Mouse (Mus musculus) stomach, embryonic 16.5 days (tissue): ENCODE data around the gene Get4. TPM values are rescaled to one million over a fixed set of nuclear protein-coding genes. Genes with fewer than 3 reads are reported as not detected.

Source experiments
- ATAC-seq: fragments of 200-750 bp; cut with Nextera tagmentation; 2 replicates; pipeline ENCODE4 v1.8.0; 2017; ENCODE audit warnings: moderate number of reproducible peaks, moderate TSS enrichment; ENCODE audit not compliant: insufficient read depth, low FRiP score
- H3K27ac ChIP-seq: fragments of 300-500 bp; sonication (generic); 2 replicates; pipeline ENCODE4 v1.5.1; 2014; ENCODE audit warnings: low read length
- H3K27me3 ChIP-seq: fragments of 300-500 bp; sonication (generic); 2 replicates; pipeline ENCODE4 v1.6.1; 2014; ENCODE audit warnings: low read length, control low read depth, mixed read lengths; ENCODE audit not compliant: control insufficient read depth, insufficient read depth
- H3K36me3 ChIP-seq: fragments of 300-500 bp; sonication (generic); 2 replicates; pipeline ENCODE4 v1.6.1; 2014; ENCODE audit warnings: low read length; ENCODE audit not compliant: control insufficient read depth, insufficient read depth
- H3K4me1 ChIP-seq: fragments of 300-500 bp; sonication (generic); 2 replicates; pipeline ENCODE4 v1.6.1; 2014; ENCODE audit warnings: low read length, control low read depth, mixed read lengths; ENCODE audit not compliant: control insufficient read depth, insufficient read depth
- H3K4me2 ChIP-seq: fragments of 300-500 bp; sonication (generic); 2 replicates; pipeline ENCODE4 v1.6.1; 2014; ENCODE audit warnings: low read depth, low read length, mixed read lengths
- H3K4me3 ChIP-seq: fragments of 300-500 bp; sonication (generic); replicated peaks from 2 replicates; pipeline ENCODE4 v1.5.1; 2014; ENCODE audit warnings: mild to moderate bottlenecking, low read length
- H3K9ac ChIP-seq: fragments of 300-500 bp; sonication (generic); 2 replicates; pipeline ENCODE4 v1.6.1; 2014; ENCODE audit warnings: low read length
- H3K9me3 ChIP-seq: fragments of 300-500 bp; sonication (generic); replicated peaks from 2 replicates; pipeline ENCODE4 v1.6.1; 2016; ENCODE audit warnings: low read length, control low read depth; ENCODE audit not compliant: control insufficient read depth
- WGBS: fragments of 180-500 bp; shearing (Covaris S2); extraction: QIAGEN DNeasy Blood & Tissue Kit; methylation state at CpG from one replicate; pipeline ENCODE4 v1.1.7; 2014; 5-methylcytosine and 5-hydroxymethylcytosine counted together
- polyA plus RNA-seq: library from polyadenylated mRNA; unstranded; fragments of >200 nt; fragmentation: Nextera tagmentation; extraction: Ambion mirVana; gene quantifications from 2 replicates; pipeline ENCODE4 v1.2.1, GENCODE M21; 2015

Get4 gene
- polyA plus RNA-seq, 1 experiment from 2014 or later = 142 TPM

DNA sequence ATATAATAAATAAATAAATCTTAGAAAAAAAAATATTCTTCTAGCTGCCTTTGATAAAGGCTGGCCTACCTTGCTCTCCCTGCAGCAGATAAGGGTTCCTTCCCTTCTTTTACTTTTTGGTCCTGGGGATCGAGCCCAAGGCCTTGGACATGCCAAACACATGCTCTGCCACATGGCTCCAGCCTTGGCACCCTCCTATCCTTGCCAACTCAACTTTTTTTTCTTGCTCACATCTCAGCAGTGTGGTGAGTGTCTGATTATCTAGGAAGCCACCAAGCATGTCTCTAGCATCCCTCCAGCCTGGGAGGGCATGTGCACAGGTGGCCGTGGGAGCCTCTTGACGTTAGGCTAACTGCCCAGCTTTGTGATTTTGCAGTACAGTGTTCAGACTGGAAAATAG, 23.8 kb upstream of the Get4 start:
- Histone ChIP-seq H3K9me3 (no peaks in the 10 kb centered on the region), H3K36me3 (peaks cover 30% of the 10 kb centered on the region), H3K9ac (no peak overlapping the region), H3K27me3 (no peaks in the 10 kb centered on the region), H3K27ac (no peak overlapping the region), H3K4me1 (no peaks in the 10 kb centered on the region), H3K4me3 (no peak overlapping the region), H3K4me2 (no peak overlapping the region)
- 93% methylated on average over 3 of the region's 3 CpGs for WGBS
- no peak for ATAC-seq

DNA sequence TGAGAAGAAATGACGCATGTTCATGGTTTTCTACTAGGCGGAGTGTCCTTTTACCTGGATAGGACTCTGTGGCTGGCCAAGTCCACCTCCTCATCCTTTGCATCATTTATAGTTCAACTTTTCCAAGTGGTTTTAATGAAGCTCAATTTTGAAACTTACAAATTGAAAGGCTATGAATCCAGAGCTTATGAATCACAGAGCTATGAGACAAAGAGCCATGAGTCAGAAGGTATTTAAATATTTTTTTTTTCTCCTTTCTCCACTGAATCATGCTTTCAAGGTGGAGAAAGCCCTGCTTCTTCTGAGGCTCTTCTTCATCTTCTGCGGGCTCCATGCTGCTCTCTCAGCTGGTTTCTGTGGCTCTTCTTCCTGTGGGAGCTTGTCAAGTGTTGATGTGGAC, 22.4 kb upstream of the Get4 start:
- no peak for ATAC-seq
- Histone ChIP-seq H3K4me1 (no peaks in the 10 kb centered on the region), H3K4me2 (no peak overlapping the region), H3K9me3 (no peaks in the 10 kb centered on the region), H3K9ac (no peak overlapping the region), H3K27ac (no peak overlapping the region), H3K27me3 (no peaks in the 10 kb centered on the region), H3K4me3 (no peak overlapping the region), H3K36me3 (peaks cover 29% of the 10 kb centered on the region)
- WGBS = 88% methylated on average over 3 of the region's 3 CpGs

DNA sequence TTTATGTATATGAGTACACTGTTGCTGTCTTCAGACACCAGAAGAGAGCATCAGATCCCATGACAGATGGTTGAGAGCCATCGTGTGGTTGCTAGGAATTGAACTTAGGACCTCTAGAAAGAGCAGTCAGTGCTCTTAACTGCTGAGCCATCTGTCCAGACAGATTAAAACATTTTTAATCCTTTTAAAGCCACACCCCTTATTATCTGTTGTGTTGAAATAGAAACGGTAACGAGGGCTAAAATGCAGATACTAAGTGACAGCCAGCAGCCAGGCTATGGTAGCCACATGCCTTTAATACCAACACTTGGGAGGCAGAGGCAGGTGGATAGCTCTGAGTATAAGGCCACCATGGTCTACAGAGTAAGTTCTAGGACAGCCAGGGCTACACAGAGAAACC, 20.0 kb upstream of the Get4 start:
- H3K27ac ChIP-seq = no peak overlapping the region
- no peaks in the 10 kb centered on the region for H3K9me3 ChIP-seq
- no peak overlapping the region for H3K9ac ChIP-seq
- H3K36me3 ChIP-seq = peaks cover 21% of the 10 kb centered on the region
- no peaks in the 10 kb centered on the region for H3K27me3 ChIP-seq
- H3K4me1 ChIP-seq = no peaks in the 10 kb centered on the region
- no peak overlapping the region for H3K4me2 ChIP-seq
- no peak overlapping the region for H3K4me3 ChIP-seq
- ATAC-seq = no peak
- 80% methylated on average over 3 of the region's 3 CpGs for WGBS

DNA sequence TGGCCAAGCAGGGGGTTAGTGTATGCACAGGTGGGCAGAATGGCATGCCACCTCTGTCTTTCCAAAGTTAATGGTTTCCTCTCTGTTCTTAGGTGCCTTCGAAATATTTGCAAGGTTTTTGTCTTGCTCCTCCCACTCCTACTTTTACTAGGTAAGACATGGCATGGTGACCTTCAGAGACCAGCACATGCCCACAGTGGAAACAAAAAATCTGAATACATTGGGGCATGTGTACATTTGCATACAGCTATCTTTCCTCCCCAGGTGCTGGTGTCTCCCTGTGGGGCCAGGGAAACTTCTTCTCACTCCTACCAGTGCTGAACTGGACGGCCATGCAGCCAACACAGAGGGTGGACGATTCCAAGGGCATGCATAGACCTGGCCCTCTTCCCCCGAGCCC, 17.7 kb upstream of the Get4 start:
- no peak overlapping the region for H3K4me2 ChIP-seq
- no peaks in the 10 kb centered on the region for H3K9me3 ChIP-seq
- H3K27ac ChIP-seq = no peak overlapping the region
- no peaks in the 10 kb centered on the region for H3K4me1 ChIP-seq
- ATAC-seq = no peak
- no peak overlapping the region for H3K9ac ChIP-seq
- no peak overlapping the region for H3K4me3 ChIP-seq
- 88% methylated on average over 4 of the region's 4 CpGs for WGBS
- peaks cover 25% of the 10 kb centered on the region for H3K36me3 ChIP-seq
- no peaks in the 10 kb centered on the region for H3K27me3 ChIP-seq

- Histone ChIP-seq H3K9me3 (no peaks in the 10 kb centered on the region), H3K27me3 (no peaks in the 10 kb centered on the region), H3K36me3 (peaks cover 18% of the 10 kb centered on the region; the same call in 1 of the 2 replicates), H3K9ac (no peak overlapping the region), H3K4me1 (no peaks in the 10 kb centered on the region), H3K27ac (no peak overlapping the region), H3K4me3 (no peak overlapping the region), H3K4me2 (no peak overlapping the region)
- ATAC-seq = no peak
- 52% methylated on average over 4 of the region's 4 CpGs for WGBS
Measured at GRCm38 (mm10) chr5:139237436-139237835, 14.7 kb upstream of the Get4 start.

GRCm38 (mm10) chr5:139241022-139241761, 10.9 kb upstream of the Get4 start:
- Histone ChIP-seq H3K9me3 (no peaks in the 10 kb centered on the region), H3K4me1 (no peaks in the 10 kb centered on the region), H3K27me3 (no peaks in the 10 kb centered on the region), H3K36me3 (peaks cover 16% of the 10 kb centered on the region; the same call in 1 of the 2 replicates), H3K9ac (no peak overlapping the region), H3K4me2 (no peak overlapping the region), H3K27ac (peak overlapping the region; percentile 56; the same call in 1 of the 2 replicates), H3K4me3 (no peak overlapping the region)
- WGBS = 82% methylated on average over 15 of the region's 15 CpGs
- ATAC-seq = no peak

DNA sequence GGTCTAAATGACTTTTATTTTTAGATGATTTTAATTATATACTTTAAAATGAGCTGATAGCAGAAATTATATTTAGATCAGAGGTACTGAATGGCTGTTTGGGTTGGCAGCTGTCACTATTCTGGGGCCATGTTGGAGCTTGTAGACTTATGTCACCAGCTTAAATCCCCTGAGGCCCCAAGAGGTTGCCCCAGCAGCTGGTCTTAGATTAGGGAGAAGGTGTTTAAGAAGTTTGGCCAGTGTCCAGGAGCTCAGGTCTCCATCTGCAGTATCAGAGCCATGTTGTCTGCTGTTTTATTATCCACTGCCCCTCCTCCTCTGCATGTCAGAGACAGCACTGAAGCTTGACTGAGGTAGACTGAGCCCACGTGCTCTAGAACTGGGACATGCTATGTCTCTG, 8.7 kb upstream of the Get4 start:
- H3K4me1 ChIP-seq = no peaks in the 10 kb centered on the region
- H3K4me2 ChIP-seq = no peak overlapping the region
- peaks cover 15% of the 10 kb centered on the region; the same call in 1 of the 2 replicates for H3K36me3 ChIP-seq
- ATAC-seq = no peak
- no peaks in the 10 kb centered on the region for H3K9me3 ChIP-seq
- no peak overlapping the region for H3K4me3 ChIP-seq
- no peak overlapping the region for H3K27ac ChIP-seq
- no peaks in the 10 kb centered on the region for H3K27me3 ChIP-seq
- H3K9ac ChIP-seq = no peak overlapping the region
- WGBS = 77% methylated on average over 1 of the region's 1 CpGs

DNA sequence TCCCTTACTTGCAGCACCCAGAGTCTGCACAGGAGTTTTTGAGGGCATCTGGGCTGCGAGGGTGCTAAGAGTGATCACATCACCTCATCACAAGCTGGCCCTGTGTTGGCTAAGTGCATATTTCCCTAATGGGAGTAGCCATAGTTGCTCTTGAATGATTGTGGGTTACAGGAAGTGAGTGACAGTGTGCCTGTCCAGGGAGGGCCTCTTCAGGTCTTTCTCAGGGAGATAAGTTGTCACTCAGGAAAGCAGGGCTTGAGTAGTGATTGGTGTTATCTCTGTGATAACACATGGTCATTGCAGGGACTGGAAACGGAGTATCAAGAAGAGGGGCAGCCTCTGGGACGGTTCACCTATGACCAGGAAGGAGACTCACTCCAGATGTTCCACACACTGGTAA, 4.4 kb upstream of the Get4 start:
- Histone ChIP-seq H3K9me3 (no peaks in the 10 kb centered on the region), H3K9ac (no peak overlapping the region), H3K4me2 (no peak overlapping the region), H3K4me1 (peaks cover 8% of the 10 kb centered on the region; the same call in 1 of the 2 replicates), H3K4me3 (no peak overlapping the region), H3K27me3 (no peaks in the 10 kb centered on the region), H3K27ac (no peak overlapping the region), H3K36me3 (0 out of 2 replicates have a peak, but pooled peaks cover 18% of the 10 kb centered on the region)
- ATAC-seq = no peak
- WGBS = 77% methylated on average over 3 of the region's 3 CpGs

- H3K36me3 ChIP-seq = 0 out of 2 replicates have a peak, but pooled peaks cover 18% of the 10 kb centered on the region
- ATAC-seq = no peak
- H3K27ac ChIP-seq = no peak overlapping the region
- H3K9me3 ChIP-seq = no peaks in the 10 kb centered on the region
- no peak overlapping the region for H3K4me2 ChIP-seq
- 79% methylated on average over 3 of the region's 3 CpGs for WGBS
- H3K27me3 ChIP-seq = no peaks in the 10 kb centered on the region
- H3K9ac ChIP-seq = no peak overlapping the region
- H3K4me3 ChIP-seq = no peak overlapping the region
- peaks cover 16% of the 10 kb centered on the region for H3K4me1 ChIP-seq
Measured at GRCm38 (mm10) chr5:139248846-139249245, 3.3 kb upstream of the Get4 start.
